Mouse (Mus musculus) layer of hippocampus, adult 11-12 months (tissue): ENCODE measurements at regions not wholly inside any gene's neighbourhood (a gene's known extent, or its start where the extent isn't known, plus 50 kb on each side); places are given as distances from the start of the nearest gene placed in this dataset.
"Not testable (repeated sequence)": the region's sequence is repeated elsewhere in the genome, so short reads cannot be mapped to it uniquely, and the experiment has no call there.

Experiments
- DNase-seq: peaks from one replicate; pipeline ENCODE4 v3.0.0; 2022; ENCODE audit warnings: low spot score

GRCm38 (mm10) chr10:14333344-14333743 lies 212.1 kb downstream of the Adgrg6 start:
- no peak for DNase-seq

DNA sequence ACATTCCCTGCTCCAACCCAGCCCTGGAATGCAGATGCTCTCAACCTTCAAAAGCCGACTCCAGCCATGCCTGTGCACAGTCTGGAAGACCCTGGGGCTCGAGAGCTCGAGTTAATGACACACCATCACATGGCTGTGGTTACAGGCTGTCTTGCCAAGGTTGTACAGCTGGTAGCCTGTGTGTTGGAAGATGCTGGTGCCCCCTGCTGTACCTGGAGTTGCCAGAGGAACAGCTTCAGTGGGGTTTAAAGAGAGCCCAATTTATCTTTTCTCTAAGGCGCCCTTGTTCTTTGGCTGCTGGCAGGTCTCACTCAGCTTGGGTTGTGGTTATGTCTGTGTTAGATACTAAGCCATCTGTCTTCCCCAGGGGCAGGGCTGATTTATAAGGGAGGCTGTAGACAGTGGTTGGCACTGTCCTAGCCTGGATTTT lies 212.8 kb downstream of the Adgrg6 start:
- peak; percentile 36 for DNase-seq

GRCm38 (mm10) chr10:14328846-14329245 lies 216.6 kb downstream of the Adgrg6 start:
- no peak for DNase-seq

GRCm38 (mm10) chr10:14326229-14326628 lies 219.2 kb downstream of the Adgrg6 start:
- no peak for DNase-seq

DNA sequence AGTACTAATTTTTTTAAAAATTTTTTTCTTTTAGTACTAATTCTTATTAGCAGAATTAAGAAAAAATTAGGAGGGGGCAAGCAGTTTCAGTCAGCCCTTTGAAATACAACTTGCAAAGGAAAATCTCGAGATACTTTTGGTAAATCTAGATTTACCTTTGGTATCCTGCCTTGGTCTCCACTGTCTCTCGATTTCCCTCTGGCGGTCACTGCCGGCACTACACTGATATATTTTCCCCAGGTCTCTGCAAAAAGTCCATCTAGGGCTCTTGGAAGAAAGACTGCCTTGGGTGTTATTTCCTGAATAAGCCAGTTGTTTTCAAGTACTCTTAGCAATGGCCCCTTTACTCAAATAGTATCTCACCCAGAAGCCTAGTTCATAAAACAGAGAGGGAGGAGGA lies 224.0 kb downstream of the Adgrg6 start:
- peak; percentile 90 for DNase-seq

DNA sequence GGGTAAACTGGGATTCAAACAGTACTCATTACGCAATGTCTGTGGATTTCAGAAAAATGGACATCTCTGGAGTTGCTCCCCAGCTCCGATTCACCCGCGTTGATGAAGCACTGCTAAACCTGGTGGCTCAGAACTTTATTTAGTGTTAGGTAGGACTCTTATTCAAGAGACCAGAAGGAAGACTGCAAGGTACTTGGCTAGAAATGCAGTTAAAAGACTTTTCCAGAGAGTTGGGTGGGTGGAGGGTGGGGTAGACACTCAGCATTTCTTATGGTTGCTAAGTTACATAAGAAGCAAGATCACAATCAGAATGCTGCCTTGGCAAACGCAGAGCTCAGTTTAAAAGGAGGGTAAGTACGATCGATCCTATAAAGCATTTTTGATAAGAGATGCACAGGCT lies 230.2 kb downstream of the Adgrg6 start:
- peak; percentile 20 for DNase-seq

DNA sequence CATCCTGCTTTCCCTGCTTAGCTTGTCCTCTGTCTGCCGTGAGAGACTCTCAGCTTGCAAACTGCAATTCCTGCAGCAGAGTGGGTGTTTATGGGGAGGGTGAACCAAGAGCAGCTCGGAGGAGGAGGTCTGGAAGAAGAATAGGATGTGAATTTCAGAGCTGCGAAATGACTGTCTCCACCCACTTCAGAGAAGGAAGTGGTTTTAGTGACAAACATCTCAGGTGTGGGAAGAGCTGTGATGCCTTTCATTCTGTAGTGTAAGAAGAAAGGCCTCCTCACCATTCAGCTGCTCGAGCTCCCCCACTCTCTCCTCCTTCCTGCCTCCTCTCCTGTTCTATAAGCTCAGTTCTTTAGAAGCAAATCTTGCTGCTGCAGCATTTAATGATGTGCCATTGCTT lies 230.9 kb downstream of the Adgrg6 start:
- peak; percentile 21 for DNase-seq

DNA sequence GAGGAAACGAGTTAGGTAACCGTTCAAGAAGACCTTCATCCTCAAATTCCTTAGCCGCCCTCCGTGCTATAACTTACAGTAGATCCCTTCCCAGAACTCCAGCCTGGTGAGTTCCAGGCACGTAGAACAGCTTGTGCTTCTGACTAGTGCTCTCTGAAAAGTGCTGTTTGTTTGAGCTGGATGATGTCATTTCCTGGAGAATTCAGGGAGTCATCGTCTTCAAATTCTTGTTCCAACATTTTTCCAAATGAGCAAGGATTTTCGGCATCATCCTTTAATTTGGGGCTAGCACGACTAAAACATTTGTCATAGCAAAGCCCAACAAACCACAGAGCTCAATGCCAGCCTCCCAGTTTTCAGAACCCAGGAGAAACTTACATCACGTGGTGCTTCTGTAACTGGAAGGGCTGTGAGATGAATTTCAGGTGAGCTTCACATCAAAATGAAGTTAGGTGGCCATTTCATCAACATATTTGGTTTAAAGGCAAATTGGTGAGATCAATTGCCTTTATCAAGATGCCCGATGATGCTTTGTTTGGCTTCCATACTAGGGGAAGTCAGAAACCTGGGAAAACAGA lies 231.4 kb downstream of the Adgrg6 start:
- no peak for DNase-seq

GRCm38 (mm10) chr10:14312959-14313358 lies 232.5 kb downstream of the Adgrg6 start:
- DNase-seq = no peak

DNA sequence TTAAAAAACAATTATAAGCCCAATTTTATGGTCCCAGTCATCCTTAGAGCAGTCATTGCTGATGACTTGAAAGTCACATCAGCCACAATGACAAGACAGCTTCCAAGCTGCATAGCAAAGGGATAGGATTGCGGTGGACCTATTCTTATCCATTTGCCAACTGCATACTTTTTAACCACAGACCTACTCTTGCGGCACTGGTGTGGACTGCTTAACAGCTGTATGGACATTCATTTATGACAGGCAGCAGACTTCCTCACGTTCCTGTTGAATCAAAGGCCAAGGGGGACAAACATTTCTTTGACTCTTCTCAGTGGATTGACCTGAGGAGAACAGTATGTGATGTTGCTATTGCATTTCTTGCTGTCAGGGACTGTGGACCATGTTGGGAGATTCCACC lies 233.5 kb downstream of the Adgrg6 start:
- DNase-seq = no peak

DNA sequence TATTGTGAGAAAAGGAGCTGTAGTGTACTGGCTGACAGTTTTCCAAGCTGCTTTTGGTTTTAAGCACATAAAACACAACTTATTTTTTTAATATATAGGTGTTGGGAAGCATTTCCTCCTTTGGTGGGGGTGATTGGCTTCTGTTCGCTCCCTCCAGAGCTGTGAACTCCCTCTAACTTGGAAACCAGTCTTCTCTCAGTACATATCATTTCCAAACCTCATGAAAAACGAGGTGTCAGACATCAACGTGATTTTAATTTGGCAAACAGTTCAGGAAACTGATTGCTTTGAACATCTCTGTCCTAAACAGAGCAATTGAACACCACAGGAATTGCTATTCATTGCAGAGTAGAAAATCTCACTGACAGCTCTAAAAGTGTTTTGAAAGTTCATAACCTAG lies 238.6 kb downstream of the Adgrg6 start:
- no peak for DNase-seq

- no peak for DNase-seq
Observed at GRCm38 (mm10) chr10:14303476-14303875, 242.0 kb downstream of the Adgrg6 start.

DNA sequence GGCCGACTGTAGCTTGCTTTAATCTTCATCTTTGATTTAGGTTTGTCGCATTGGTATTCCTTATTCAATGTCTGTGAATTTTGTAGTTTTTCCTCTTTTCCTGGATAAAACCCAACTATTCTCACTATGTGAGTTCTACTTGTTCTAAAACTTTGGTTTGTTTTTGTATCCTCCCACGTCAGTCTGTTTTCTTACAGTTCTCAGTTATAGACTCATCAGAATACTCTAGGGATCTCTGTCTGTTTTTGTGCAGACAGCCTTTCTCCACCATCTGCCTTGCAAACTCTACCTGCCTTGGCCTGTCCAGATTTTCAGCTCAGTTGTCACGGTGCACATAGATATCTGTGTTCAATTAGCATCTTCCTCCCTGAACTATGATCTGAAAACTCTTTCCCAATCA lies 249.3 kb downstream of the Adgrg6 start:
- DNase-seq = peak; percentile 10

- not testable (repeated sequence) for DNase-seq
Observed at GRCm38 (mm10) chr10:14292701-14293100, 252.8 kb downstream of the Adgrg6 start.

DNA sequence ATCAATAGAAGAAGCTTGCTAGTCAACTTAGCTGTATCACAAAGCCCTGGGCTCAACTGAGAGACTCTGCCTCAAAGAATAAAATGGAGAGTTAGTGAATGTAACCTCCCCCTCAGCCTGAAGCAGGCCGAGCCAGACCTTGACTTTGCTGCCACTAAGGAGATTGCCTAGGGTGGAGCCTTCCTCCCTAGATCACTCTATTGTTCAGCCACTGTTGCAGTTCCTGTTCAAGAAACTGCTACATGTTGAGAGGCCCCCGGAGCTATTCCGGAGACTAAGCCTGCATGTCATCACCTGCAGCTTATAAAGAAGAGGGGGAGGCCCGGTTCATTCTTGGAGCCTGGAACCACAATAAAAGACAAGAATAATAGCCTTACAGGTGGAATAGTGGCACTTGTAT lies 257.9 kb downstream of the Adgrg6 start:
- DNase-seq = no peak

DNA sequence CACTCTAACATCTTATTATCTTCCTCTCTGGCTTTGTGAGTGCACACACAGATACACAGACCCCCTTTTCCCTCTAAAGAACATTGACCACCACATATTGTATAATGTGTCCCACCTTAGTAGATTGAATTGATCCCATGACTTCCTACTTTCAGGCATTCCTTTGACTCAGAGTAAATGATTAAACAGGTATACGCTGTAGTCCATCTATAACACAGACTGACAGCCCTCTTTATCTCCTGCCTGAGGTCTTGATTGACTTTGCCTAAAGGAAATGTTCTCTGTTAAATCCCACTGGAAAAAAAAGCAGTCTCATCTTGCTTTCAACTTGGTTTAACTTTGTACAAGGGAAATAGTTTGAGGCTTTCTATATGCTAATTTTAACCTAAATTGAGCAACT lies 268.8 kb downstream of the Adgrg6 start:
- DNase-seq = no peak

- no peak for DNase-seq
Observed at GRCm38 (mm10) chr10:14275477-14275876, 270.0 kb downstream of the Adgrg6 start.

DNA sequence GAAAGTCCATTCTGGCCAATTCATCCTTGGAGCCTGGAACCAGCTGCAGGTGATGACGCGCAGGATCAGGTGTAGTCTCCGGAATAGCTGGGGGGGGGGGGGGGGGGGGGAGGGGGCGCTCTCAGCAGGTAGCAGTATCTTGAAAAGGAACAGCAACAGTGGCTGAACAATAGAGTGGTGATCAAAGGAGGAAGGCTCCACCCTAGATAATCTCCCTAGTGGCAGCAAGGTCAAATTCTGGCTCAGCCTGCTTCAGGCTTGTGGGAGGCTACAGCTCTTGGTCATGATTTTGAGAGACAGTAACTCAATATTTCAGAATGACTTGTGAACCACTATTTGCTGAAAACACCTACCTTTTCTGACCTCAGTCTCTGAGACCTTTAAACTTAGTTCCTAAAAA lies 275.5 kb downstream of the Adgrg6 start:
- DNase-seq = no peak

- DNase-seq = peak; percentile 8
Observed at GRCm38 (mm10) chr10:14267641-14268040, 277.8 kb downstream of the Adgrg6 start.

DNA sequence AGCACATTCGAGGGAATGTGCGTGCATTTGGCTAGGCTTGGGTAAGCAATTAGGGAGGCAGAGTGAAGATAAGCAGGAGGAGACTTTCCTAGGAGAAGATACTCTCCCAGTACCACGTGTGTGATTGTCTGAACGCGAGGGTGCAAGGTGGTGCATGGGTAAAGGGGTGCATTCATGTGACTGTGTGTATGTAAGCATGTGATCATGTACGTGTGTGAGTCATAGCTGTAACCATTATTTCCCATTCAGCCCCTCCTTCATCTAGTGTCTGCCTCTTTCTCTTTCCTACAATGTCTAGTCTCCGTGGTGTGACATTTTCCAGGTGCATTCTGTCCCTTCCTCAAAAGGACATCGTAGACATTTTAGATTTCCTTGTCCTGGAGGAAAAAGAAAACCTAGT lies 273.8 kb downstream of the Hivep2 start:
- DNase-seq = no peak

DNA sequence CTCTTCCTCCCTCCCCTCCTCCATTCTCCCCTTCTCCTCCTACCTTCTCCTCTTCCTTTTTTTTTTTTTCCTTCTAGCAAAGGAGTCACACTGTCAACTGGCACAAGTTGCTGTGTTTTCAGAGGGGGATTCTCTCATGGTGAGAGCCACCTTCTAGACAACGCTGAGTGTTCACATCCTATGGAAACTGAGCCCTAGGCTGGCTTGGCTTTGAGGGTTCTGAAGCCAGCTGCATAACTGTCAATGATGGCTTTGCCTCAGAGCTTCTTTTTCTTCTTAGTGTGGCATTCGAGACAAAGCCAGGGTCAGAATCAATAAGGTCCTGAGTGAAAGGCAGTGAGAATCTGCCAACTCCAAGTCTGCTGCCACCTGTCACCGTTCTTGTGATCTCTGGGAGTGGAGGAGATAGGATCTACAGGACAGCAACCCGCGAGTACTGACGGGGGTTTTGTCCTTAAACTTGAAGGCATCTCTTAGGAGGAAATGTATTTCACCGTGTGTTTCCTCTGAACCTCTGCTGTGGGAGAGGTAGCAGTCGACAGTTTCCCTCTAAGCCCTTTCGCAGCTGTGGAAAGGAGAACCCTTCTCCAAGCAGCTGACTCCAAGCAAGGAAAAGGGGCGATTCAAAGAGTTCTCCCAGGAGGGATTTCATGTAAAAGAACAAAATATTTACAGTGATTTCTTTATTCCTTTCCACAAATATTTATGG lies 269.2 kb downstream of the Hivep2 start:
- no peak for DNase-seq

GRCm38 (mm10) chr10:14234005-14234602 lies 268.2 kb downstream of the Hivep2 start:
- no peak for DNase-seq

DNA sequence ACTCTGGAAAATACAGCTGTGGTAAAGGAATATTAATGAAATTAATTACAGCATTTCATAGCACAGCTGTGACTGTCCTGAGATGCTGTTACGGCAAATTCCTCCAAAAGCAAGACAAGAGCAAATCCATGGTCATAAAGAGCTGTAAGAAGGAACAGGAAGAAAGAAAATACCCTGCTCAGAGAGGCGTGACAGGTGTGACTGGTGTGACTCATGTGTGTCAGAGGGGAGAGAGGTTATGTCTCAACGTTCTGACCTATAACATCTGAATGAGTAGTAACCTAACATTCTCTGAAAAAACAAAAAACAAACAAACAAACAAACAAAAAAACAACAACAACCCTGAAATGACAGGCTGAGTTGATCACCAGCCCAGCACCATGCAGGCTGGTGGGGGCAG lies 267.5 kb downstream of the Hivep2 start:
- no peak for DNase-seq

DNA sequence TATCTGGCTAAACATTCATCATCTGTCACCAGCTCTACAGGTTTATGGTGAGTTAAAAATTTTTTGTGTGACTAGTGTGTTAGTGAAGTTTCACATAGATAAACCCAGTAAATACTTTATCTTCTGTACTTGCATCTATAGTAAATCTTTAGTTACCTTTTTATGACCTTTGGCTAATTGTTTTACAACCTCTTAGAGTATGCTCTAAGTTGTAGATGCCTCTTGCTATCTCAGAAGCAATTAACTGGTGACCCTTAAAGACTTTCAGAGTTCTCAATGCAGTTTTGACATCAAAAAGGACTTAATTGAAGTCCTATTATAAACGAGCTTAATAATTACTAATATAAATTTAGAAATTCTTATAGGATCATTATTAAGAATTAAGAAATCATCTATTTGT lies 265.6 kb downstream of the Hivep2 start:
- DNase-seq = no peak
